In the genomic region with DNA sequence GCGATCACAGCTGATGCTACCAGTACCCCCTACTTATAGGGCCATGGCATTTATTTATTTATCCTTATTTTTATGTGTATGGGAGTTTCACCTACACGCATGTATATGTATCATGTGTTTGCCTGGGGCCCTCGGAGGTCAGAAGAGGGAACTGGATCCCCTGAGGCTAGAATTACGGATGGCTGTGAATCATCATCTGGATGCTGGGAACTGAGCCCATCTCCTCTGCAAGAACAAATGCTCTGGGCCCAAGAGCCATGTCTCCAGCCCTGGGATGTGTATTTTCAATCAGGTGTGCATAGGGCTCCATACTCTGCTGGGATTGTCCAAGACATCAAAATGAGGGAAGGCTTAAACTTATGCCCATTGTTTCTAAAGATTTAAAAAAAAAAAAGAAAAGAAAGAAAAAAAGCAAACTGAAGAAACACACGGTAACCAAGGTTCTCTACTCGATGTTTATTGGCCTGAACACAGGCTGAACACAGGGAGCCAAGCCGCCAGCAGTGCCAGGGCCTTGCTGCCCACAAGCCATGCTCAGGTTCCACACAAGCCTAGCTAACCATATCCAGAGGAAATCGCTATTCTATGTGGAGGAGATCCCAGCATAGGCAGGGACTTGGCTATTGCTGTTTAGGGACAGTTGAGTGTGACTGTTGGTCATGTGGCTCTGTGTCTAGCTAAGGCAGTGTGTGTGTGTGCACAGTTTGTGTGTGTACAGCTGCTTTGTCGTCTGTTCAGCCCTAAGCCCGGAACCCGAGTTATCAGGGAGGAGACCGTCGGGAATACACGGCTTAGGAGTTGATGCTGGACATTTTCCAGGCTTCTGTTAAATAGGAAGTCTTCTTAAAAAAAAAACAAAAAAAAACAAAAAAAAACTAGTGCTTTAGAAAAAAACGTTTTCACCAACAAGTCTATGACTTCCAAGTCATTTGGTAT, we compare ENCODE assay signal across 15 mouse cellular contexts. TPM values are rescaled to one million over a fixed set of nuclear protein-coding genes. Genes with fewer than 3 reads are reported as not detected.
DNase-seq lines count a peak whose midpoint lies in the region; ATAC-seq and TF ChIP-seq lines count a peak whose summit lies in the region.
"Had no signal": no experiment of that assay in that cellular context is flagged by ENCODE, and none has a peak within 500 bp of the region (broad histone marks: within the 10 kb centered on the region; RNA-seq: fewer than 3 reads in every experiment).

No protein-coding gene starts in this region.

- no peaks in the 10 kb centered on the region for H3K9me3 ChIP-seq in limb, embryonic 12.5 days
- no peaks in the 10 kb centered on the region for H3K9me3 ChIP-seq in limb, embryonic 10.5 days (replicated peaks)
- H3K9me3 ChIP-seq in limb, embryonic 13.5 days: no peaks in the 10 kb centered on the region
- H3K9me3 ChIP-seq: liver, embryonic 12.5 days had no signal

- peak; percentile 72 for DNase-seq in gastrocnemius, adult 2 months
- no peak for DNase-seq in gastrocnemius, adult 18-20 months (ENCODE audit: low spot score)
- no peak for DNase-seq in limb, embryonic 10.5 days (ENCODE audit: low spot score)
- no peak for DNase-seq in urinary bladder, postnatal 14 days (ENCODE audit: low spot score)
- no peak for DNase-seq in right cerebral cortex, postnatal 10 days (ENCODE audit: low spot score in 2 of 2)
- DNase-seq: thymus, adult 18-20 months had no signal

- intact Hi-C loops in gastrocnemius, adult 2 months (cut with DNase I): no loop called here

- H3K4me2 ChIP-seq in limb, embryonic 12.5 days: no peak overlapping the region
- H3K4me2 ChIP-seq in limb, embryonic 13.5 days (replicated peaks): no peak overlapping the region
- H3K4me2 ChIP-seq: liver, embryonic 12.5 days had no signal

- no peaks in the 10 kb centered on the region for H3K36me3 ChIP-seq in limb, embryonic 12.5 days
- no peaks in the 10 kb centered on the region for H3K36me3 ChIP-seq in limb, embryonic 10.5 days
- H3K36me3 ChIP-seq in limb, embryonic 13.5 days: no peaks in the 10 kb centered on the region
- H3K36me3 ChIP-seq: liver, embryonic 12.5 days had no signal

- peak overlapping the region; percentile 84 for H3K27ac ChIP-seq in gastrocnemius, adult 2 months
- 0 out of 2 replicates have a peak overlapping the region, but pooled peaks have one; percentile 41 for H3K27ac ChIP-seq in limb, embryonic 12.5 days
- no peak overlapping the region for H3K27ac ChIP-seq in limb, embryonic 10.5 days
- 0 out of 2 replicates have a peak overlapping the region, but pooled peaks have one; percentile 37 for H3K27ac ChIP-seq in brown adipose tissue, adult 24 weeks (replicated peaks; ENCODE audit: low read depth, low read length)
- 0 out of 2 replicates have a peak overlapping the region, but pooled peaks have one; percentile 4 for H3K27ac ChIP-seq in limb, embryonic 13.5 days
- H3K27ac ChIP-seq: left cerebral cortex, adult 2 months; liver, embryonic 12.5 days; macrophage had no signal

- no peak overlapping the region for H3K9ac ChIP-seq in limb, embryonic 12.5 days (replicated peaks)
- H3K9ac ChIP-seq in limb, embryonic 13.5 days: peak overlapping the region; percentile 10; the same call in 1 of the 2 replicates
- H3K9ac ChIP-seq: liver, embryonic 12.5 days had no signal

- H3K4me3 ChIP-seq in gastrocnemius, adult 2 months: peak overlapping the region; percentile 30
- no peak overlapping the region for H3K4me3 ChIP-seq in limb, embryonic 12.5 days (replicated peaks)
- no peak overlapping the region for H3K4me3 ChIP-seq in limb, embryonic 10.5 days
- H3K4me3 ChIP-seq in brown adipose tissue, adult 24 weeks (ENCODE audit: insufficient read depth, low read depth, low read length): no peak overlapping the region
- no peak overlapping the region for H3K4me3 ChIP-seq in limb, embryonic 13.5 days
- H3K4me3 ChIP-seq: left cerebral cortex, adult 2 months; liver, embryonic 12.5 days had no signal

- ATAC-seq in limb, embryonic 12.5 days (ENCODE audit: insufficient number of reproducible peaks, insufficient read depth, low FRiP score, low TSS enrichment, low read depth): no peak
- no peak for ATAC-seq in limb, embryonic 13.5 days (ENCODE audit: low FRiP score, low read depth)
- ATAC-seq: intestine, postnatal 0 days; liver, embryonic 12.5 days had no signal

- TF ChIP-seq CTCF in gastrocnemius, adult 2 months (IDR thresholded peaks at IDR 0.05): no peak

- H3K4me1 ChIP-seq in limb, embryonic 12.5 days (replicated peaks): peaks cover 18% of the 10 kb centered on the region
- H3K4me1 ChIP-seq in limb, embryonic 10.5 days: peaks cover 22% of the 10 kb centered on the region
- H3K4me1 ChIP-seq in brown adipose tissue, adult 24 weeks (ENCODE audit: control insufficient read depth, insufficient read depth, insufficient read length, low read length): peaks cover 6% of the 10 kb centered on the region
- H3K4me1 ChIP-seq in limb, embryonic 13.5 days: peaks cover 26% of the 10 kb centered on the region

- H3K27me3 ChIP-seq in limb, embryonic 12.5 days: peaks cover 5% of the 10 kb centered on the region; the same call in 1 of the 2 replicates
- H3K27me3 ChIP-seq in limb, embryonic 10.5 days (ENCODE audit: low read depth, poor library complexity, severe bottlenecking): peaks cover 20% of the 10 kb centered on the region
- H3K27me3 ChIP-seq in limb, embryonic 13.5 days: no peaks in the 10 kb centered on the region; the same call in 1 of the 2 replicates

- 84% methylated on average over 15 of the region's 15 CpGs for WGBS in limb, embryonic 12.5 days
- 88% methylated on average over 15 of the region's 15 CpGs for WGBS in limb, embryonic 10.5 days
- 76% methylated on average over 15 of the region's 15 CpGs for WGBS in limb, embryonic 13.5 days

RNA-seq across cellular contexts. Expression of a gene that starts 21.4 kb away (rescaled TPM):
- total RNA-seq in gastrocnemius, adult 2 months (2021): 10 to 100 TPM in 1 of 2 experiments, 1 to 10 TPM in 1; 6.7 to 12.7 TPM
- total RNA-seq in gastrocnemius, adult 18-20 months (2021): 1 to 10 TPM; 5.2 to 8.2 TPM
- 19.6 and 20.8 TPM in 2 replicates for polyA plus RNA-seq in limb, embryonic 12.5 days (2016; fragmentation: Nextera tagmentation; extraction: Ambion mirVana)
- polyA plus RNA-seq in limb, embryonic 10.5 days (2016; fragmentation: Nextera tagmentation; extraction: Ambion mirVana): 13.9 and 14.9 TPM in 2 replicates
- 6.6 and 6.9 TPM in 2 replicates for polyA plus RNA-seq in brown adipose tissue, adult 24 weeks (2012; ENCODE audit: insufficient read depth, insufficient read length, missing spikeins)
- polyA plus RNA-seq in limb, embryonic 13.5 days (2015; fragmentation: Nextera tagmentation; extraction: Ambion mirVana): 17.1 and 20.2 TPM in 2 replicates
- polyA plus RNA-seq: macrophage had no signal

RNA-seq across cellular contexts. Expression of a gene that starts 31.1 kb away (rescaled TPM):
- total RNA-seq in gastrocnemius, adult 2 months (2021): not detected
- total RNA-seq in gastrocnemius, adult 18-20 months (2021): not detected
- polyA plus RNA-seq in limb, embryonic 12.5 days (2016; fragmentation: Nextera tagmentation; extraction: Ambion mirVana): not detected in 2 replicates
- polyA plus RNA-seq in limb, embryonic 10.5 days (2016; fragmentation: Nextera tagmentation; extraction: Ambion mirVana): not detected in 2 replicates
- not detected in 2 replicates for polyA plus RNA-seq in brown adipose tissue, adult 24 weeks (2012; ENCODE audit: insufficient read depth, insufficient read length, missing spikeins)
- not detected in 2 replicates for polyA plus RNA-seq in limb, embryonic 13.5 days (2015; fragmentation: Nextera tagmentation; extraction: Ambion mirVana)
- total RNA-seq: common myeloid progenitor, adult 5-6 weeks; heart, postnatal 14 days; left cerebral cortex, adult 2 months had no signal
- polyA plus RNA-seq: liver, embryonic 12.5 days; macrophage had no signal

RNA-seq across cellular contexts. Expression of a gene that starts 36.7 kb away (rescaled TPM):
- 10 to 100 TPM; 35.4 to 42.9 TPM for total RNA-seq in gastrocnemius, adult 2 months (2021)
- total RNA-seq in gastrocnemius, adult 18-20 months (2021): 10 to 100 TPM; 40.1 to 41.4 TPM
- 58.8 and 65.3 TPM in 2 replicates for polyA plus RNA-seq in limb, embryonic 12.5 days (2016; fragmentation: Nextera tagmentation; extraction: Ambion mirVana)
- polyA plus RNA-seq in limb, embryonic 10.5 days (2016; fragmentation: Nextera tagmentation; extraction: Ambion mirVana): 56.5 and 59.5 TPM in 2 replicates
- 70.4 and 80.7 TPM in 2 replicates for polyA plus RNA-seq in brown adipose tissue, adult 24 weeks (2012; ENCODE audit: insufficient read depth, insufficient read length, missing spikeins)
- 72.2 and 79.0 TPM in 2 replicates for polyA plus RNA-seq in limb, embryonic 13.5 days (2015; fragmentation: Nextera tagmentation; extraction: Ambion mirVana)

RNA-seq across cellular contexts. Expression of a gene that starts 36.8 kb away (rescaled TPM):
- 10 to 100 TPM; 21.7 to 30.4 TPM for total RNA-seq in gastrocnemius, adult 2 months (2021)
- 10 to 100 TPM; 18.4 to 28.1 TPM for total RNA-seq in gastrocnemius, adult 18-20 months (2021)
- 84.5 and 86.2 TPM in 2 replicates for polyA plus RNA-seq in limb, embryonic 12.5 days (2016; fragmentation: Nextera tagmentation; extraction: Ambion mirVana)
- polyA plus RNA-seq in limb, embryonic 10.5 days (2016; fragmentation: Nextera tagmentation; extraction: Ambion mirVana): 93.1 and 111 TPM in 2 replicates
- 20.9 and 33.7 TPM in 2 replicates for polyA plus RNA-seq in brown adipose tissue, adult 24 weeks (2012; ENCODE audit: insufficient read depth, insufficient read length, missing spikeins)
- 76.6 and 82.6 TPM in 2 replicates for polyA plus RNA-seq in limb, embryonic 13.5 days (2015; fragmentation: Nextera tagmentation; extraction: Ambion mirVana)

RNA-seq across cellular contexts. Expression of a gene that starts 45.8 kb away (rescaled TPM):
- total RNA-seq in gastrocnemius, adult 2 months (2021): 10 to 100 TPM; 21.5 to 23.9 TPM
- 10 to 100 TPM; 19.1 to 26.2 TPM for total RNA-seq in gastrocnemius, adult 18-20 months (2021)
- 42.8 and 43.4 TPM in 2 replicates for polyA plus RNA-seq in limb, embryonic 12.5 days (2016; fragmentation: Nextera tagmentation; extraction: Ambion mirVana)
- 17.9 and 22.5 TPM in 2 replicates for polyA plus RNA-seq in limb, embryonic 10.5 days (2016; fragmentation: Nextera tagmentation; extraction: Ambion mirVana)
- polyA plus RNA-seq in brown adipose tissue, adult 24 weeks (2012; ENCODE audit: insufficient read depth, insufficient read length, missing spikeins): 21.0 and 27.5 TPM in 2 replicates
- 44.3 and 44.8 TPM in 2 replicates for polyA plus RNA-seq in limb, embryonic 13.5 days (2015; fragmentation: Nextera tagmentation; extraction: Ambion mirVana)
